Mouse (Mus musculus) intestine, embryonic 14.5 days (tissue): ENCODE measurements at regions not wholly inside any gene's neighbourhood (a gene's known extent, or its start where the extent isn't known, plus 50 kb on each side); places are given as distances from the start of the nearest gene placed in this dataset.
"Not testable (repeated sequence)": the region's sequence is repeated elsewhere in the genome, so short reads cannot be mapped to it uniquely, and the experiment has no call there.

ENCODE experiments used
- ATAC-seq: fragments of 200-750 bp; cut with Nextera tagmentation; replicated peaks from 2 replicates; pipeline ENCODE4 v1.8.0; 2017; ENCODE audit warnings: low read depth, moderate number of reproducible peaks, moderate TSS enrichment, moderate library complexity; ENCODE audit not compliant: low FRiP score, low TSS enrichment
- DNase-seq: peaks from one replicate; pipeline ENCODE4 v3.0.0-alpha.2; 2018; ENCODE audit warnings: low spot score
- H3K27ac ChIP-seq: fragments of 300-500 bp; sonication (generic); 2 replicates; pipeline ENCODE4 v1.5.1; 2014; ENCODE audit warnings: low read depth, mild to moderate bottlenecking, control low read depth
- H3K27me3 ChIP-seq: fragments of 300-500 bp; sonication (generic); replicated peaks from 2 replicates; pipeline ENCODE4 v1.6.1; 2014; ENCODE audit warnings: low read length, control low read depth; ENCODE audit not compliant: control insufficient read depth, insufficient read depth
- H3K36me3 ChIP-seq: fragments of 300-500 bp; sonication (generic); 2 replicates; pipeline ENCODE4 v1.6.1; 2014; ENCODE audit warnings: low read length, control low read depth; ENCODE audit not compliant: control insufficient read depth, insufficient read depth
- H3K4me1 ChIP-seq: fragments of 300-500 bp; sonication (generic); replicated peaks from 2 replicates; pipeline ENCODE4 v1.6.1; 2014; ENCODE audit warnings: low read length, control low read depth, mixed read lengths; ENCODE audit not compliant: control insufficient read depth, insufficient read depth
- H3K4me2 ChIP-seq: fragments of 300-500 bp; sonication (generic); 2 replicates; pipeline ENCODE4 v1.6.1; 2014; ENCODE audit warnings: low read length
- H3K4me3 ChIP-seq: fragments of 300-500 bp; sonication (generic); 2 replicates; pipeline ENCODE4 v1.5.1; 2014; ENCODE audit warnings: low read depth, low read length, control low read depth, mixed read lengths
- H3K9ac ChIP-seq: fragments of 300-500 bp; sonication (generic); 2 replicates; pipeline ENCODE4 v1.6.1; 2014; ENCODE audit warnings: mild to moderate bottlenecking, low read length
- H3K9me3 ChIP-seq: fragments of 300-500 bp; sonication (generic); 2 replicates; pipeline ENCODE4 v1.6.1; 2016; ENCODE audit warnings: low read length, control low read depth; ENCODE audit not compliant: control insufficient read depth
- WGBS: fragments of 180-500 bp; shearing (Covaris S2); extraction: QIAGEN DNeasy Blood & Tissue Kit; methylation state at CpG from one replicate; pipeline ENCODE4 v1.1.7; 2014; 5-methylcytosine and 5-hydroxymethylcytosine counted together

- Histone ChIP-seq H3K4me2 (no peak overlapping the region), H3K9ac (no peak overlapping the region), H3K9me3 (no peaks in the 10 kb centered on the region), H3K27me3 (no peaks in the 10 kb centered on the region), H3K4me1 (no peaks in the 10 kb centered on the region), H3K36me3 (no peaks in the 10 kb centered on the region), H3K4me3 (no peak overlapping the region), H3K27ac (no peak overlapping the region)
- DNase-seq (no peak), ATAC-seq (0 out of 2 replicates have a peak, but pooled peaks have one; percentile 15)
- 62% methylated on average over 1 of the region's 1 CpGs for WGBS
These were observed 270.7 kb upstream of the Zic4 start for GRCm38 (mm10) chr9:91091421-91092050.

GRCm38 (mm10) chr9:91101614-91102407 is 260.4 kb upstream of the Zic4 start:
- ATAC-seq: no peak
- no peaks in the 10 kb centered on the region for H3K4me1 ChIP-seq
- WGBS: 48% methylated on average over 1 of the region's 1 CpGs

GRCm38 (mm10) chr9:91122441-91123035 is 239.7 kb upstream of the Zic4 start:
- no peak overlapping the region for H3K4me2 ChIP-seq
- H3K9ac ChIP-seq: no peak overlapping the region
- DNase-seq (no peak), ATAC-seq (no peak)
- H3K9me3 ChIP-seq: no peaks in the 10 kb centered on the region
- H3K27me3 ChIP-seq: no peaks in the 10 kb centered on the region
- no peak overlapping the region for H3K4me3 ChIP-seq
- 80% methylated on average over 5 of the region's 5 CpGs for WGBS
- H3K4me1 ChIP-seq: no peaks in the 10 kb centered on the region
- no peaks in the 10 kb centered on the region for H3K36me3 ChIP-seq
- no peak overlapping the region for H3K27ac ChIP-seq

More at GRCm38 (mm10) chr9:91101614-91102407, 260.4 kb upstream of the Zic4 start:
- Histone ChIP-seq H3K27ac (no peak overlapping the region), H3K27me3 (no peaks in the 10 kb centered on the region), H3K4me3 (no peak overlapping the region), H3K9ac (no peak overlapping the region), H3K9me3 (no peaks in the 10 kb centered on the region), H3K36me3 (no peaks in the 10 kb centered on the region), H3K4me2 (no peak overlapping the region)
- no peak for DNase-seq

GRCm38 (mm10) chr9:91123208-91123607 is 239.0 kb upstream of the Zic4 start:
- WGBS: 89% methylated on average over 7 of the region's 7 CpGs
- H3K27me3 ChIP-seq: no peaks in the 10 kb centered on the region
- no peak overlapping the region for H3K27ac ChIP-seq
- ATAC-seq (no peak), DNase-seq (no peak)
- H3K4me2 ChIP-seq: no peak overlapping the region
- no peaks in the 10 kb centered on the region for H3K9me3 ChIP-seq
- H3K4me3 ChIP-seq: no peak overlapping the region
- no peaks in the 10 kb centered on the region for H3K36me3 ChIP-seq
- H3K4me1 ChIP-seq: no peaks in the 10 kb centered on the region
- no peak overlapping the region for H3K9ac ChIP-seq

- Histone ChIP-seq H3K4me1 (no peaks in the 10 kb centered on the region), H3K36me3 (no peaks in the 10 kb centered on the region), H3K27me3 (no peaks in the 10 kb centered on the region), H3K27ac (no peak overlapping the region), H3K4me3 (no peak overlapping the region), H3K9me3 (no peaks in the 10 kb centered on the region), H3K9ac (no peak overlapping the region), H3K4me2 (no peak overlapping the region)
- DNase-seq (no peak), ATAC-seq (no peak)
- 63% methylated on average over 8 of the region's 8 CpGs for WGBS
These were observed 235.5 kb upstream of the Zic4 start for GRCm38 (mm10) chr9:91126630-91127245.

- not testable (repeated sequence) for ATAC-seq, DNase-seq, H3K4me3 ChIP-seq, H3K4me2 ChIP-seq, H3K27ac ChIP-seq, H3K4me1 ChIP-seq, H3K36me3 ChIP-seq, H3K27me3 ChIP-seq, H3K9me3 ChIP-seq, H3K9ac ChIP-seq
- 55% methylated on average over 2 of the region's 2 CpGs for WGBS
These were observed 233.7 kb upstream of the Zic4 start for GRCm38 (mm10) chr9:91128491-91128890.

GRCm38 (mm10) chr9:91130111-91130720 is 232.0 kb upstream of the Zic4 start:
- Histone ChIP-seq H3K4me1 (no peaks in the 10 kb centered on the region), H3K9ac (no peak overlapping the region), H3K4me3 (no peak overlapping the region), H3K4me2 (no peak overlapping the region), H3K27me3 (no peaks in the 10 kb centered on the region), H3K9me3 (no peaks in the 10 kb centered on the region), H3K36me3 (no peaks in the 10 kb centered on the region), H3K27ac (no peak overlapping the region)
- 82% methylated on average over 13 of the region's 13 CpGs for WGBS
- DNase-seq (no peak), ATAC-seq (no peak)

- no peak for ATAC-seq
- Histone ChIP-seq H3K4me2 (no peak overlapping the region), H3K9me3 (no peaks in the 10 kb centered on the region), H3K4me1 (no peaks in the 10 kb centered on the region), H3K36me3 (no peaks in the 10 kb centered on the region), H3K27ac (no peak overlapping the region), H3K9ac (no peak overlapping the region), H3K4me3 (no peak overlapping the region), H3K27me3 (no peaks in the 10 kb centered on the region)
- WGBS: 84% methylated on average over 7 of the region's 7 CpGs
- DNase-seq: no peak
These were observed 230.6 kb upstream of the Zic4 start for GRCm38 (mm10) chr9:91131415-91132255.
